Mouse (Mus musculus): ENCODE data around the gene Krt80. TPM values are rescaled to one million over a fixed set of nuclear protein-coding genes. Genes with fewer than 3 reads are reported as not detected.

Gene Krt80
- 0.11 and 0.16 TPM in 2 replicates for polyA plus RNA-seq (2016; fragmentation: Nextera tagmentation; extraction: Ambion mirVana)

DNA sequence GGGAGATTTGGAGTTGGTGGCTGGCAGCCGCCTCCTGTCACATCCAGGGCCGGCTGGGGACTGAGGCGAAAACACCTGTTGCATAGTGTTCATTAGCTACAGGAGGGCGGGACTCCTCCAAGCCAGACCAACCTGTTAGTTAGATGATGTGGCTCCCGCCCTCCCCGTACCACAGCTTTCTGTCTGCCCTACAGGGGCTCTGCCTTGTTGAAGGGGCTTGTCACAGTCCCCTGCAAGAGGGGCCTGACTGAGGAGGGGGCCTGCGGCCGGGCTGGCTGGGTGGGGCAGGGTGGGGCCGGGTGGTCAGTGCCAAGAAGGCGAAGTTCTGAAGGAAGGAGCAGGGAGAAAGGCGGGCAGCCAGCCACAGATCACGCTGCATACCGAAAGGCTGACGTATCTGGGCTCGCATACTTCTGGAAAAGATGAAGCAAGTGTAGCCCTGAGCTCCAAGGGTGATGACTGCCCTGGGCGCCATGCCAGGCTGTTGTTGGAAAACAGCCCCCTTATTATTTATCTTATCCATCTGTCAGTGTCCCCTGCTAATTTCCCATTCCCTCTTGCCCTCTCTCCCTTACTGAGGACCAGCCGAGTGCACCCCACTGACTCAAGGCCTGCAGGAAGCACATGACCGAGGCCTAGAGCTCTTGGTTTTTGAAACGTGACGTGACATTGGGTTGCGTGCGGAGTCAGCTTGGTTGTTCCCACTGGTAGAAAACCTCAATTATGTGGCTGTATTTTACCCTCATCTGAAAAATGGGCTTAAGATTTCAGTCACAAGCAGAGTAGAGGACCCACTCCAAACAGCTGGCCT lies at the start of gene Krt80:
Gene Krt80, minus strand, starts transcription at position 62 of the 811 bp plus-strand sequence.
- Histone ChIP-seq H3K36me3 (no peaks in the 10 kb centered on the region), H3K4me3 (no peak within 1 kb of the TSS), H3K4me2 (no peak within 1 kb of the TSS), H3K27ac (no peak within 1 kb of the TSS), H3K4me1 (peaks cover 19% of the 10 kb centered on the region), H3K9me3 (replicated peaks) (no peaks in the 10 kb centered on the region), H3K9ac (no peak within 1 kb of the TSS), H3K27me3 (replicated peaks) (peaks cover 8% of the 10 kb centered on the region; the same call in 1 of the 2 replicates)
- no peak for ATAC-seq
- WGBS (ENCODE audit: insufficient replicate concordance) = 67% methylated on average over 22 of the region's 22 CpGs

- Histone ChIP-seq H3K27ac (no peak overlapping the region), H3K4me2 (no peak overlapping the region), H3K36me3 (no peaks in the 10 kb centered on the region), H3K9me3 (replicated peaks) (no peaks in the 10 kb centered on the region), H3K4me3 (no peak overlapping the region), H3K27me3 (replicated peaks) (peaks cover 4% of the 10 kb centered on the region; the same call in 1 of the 2 replicates), H3K4me1 (0 out of 2 replicates have a peak, but pooled peaks cover 11% of the 10 kb centered on the region), H3K9ac (no peak overlapping the region)
- 69% methylated on average over 4 of the region's 4 CpGs for WGBS (ENCODE audit: insufficient replicate concordance)
- no peak for ATAC-seq
These were observed 49.0 kb upstream of the Krt80 start for GRCm38 (mm10) chr15:101418950-101419349.

DNA sequence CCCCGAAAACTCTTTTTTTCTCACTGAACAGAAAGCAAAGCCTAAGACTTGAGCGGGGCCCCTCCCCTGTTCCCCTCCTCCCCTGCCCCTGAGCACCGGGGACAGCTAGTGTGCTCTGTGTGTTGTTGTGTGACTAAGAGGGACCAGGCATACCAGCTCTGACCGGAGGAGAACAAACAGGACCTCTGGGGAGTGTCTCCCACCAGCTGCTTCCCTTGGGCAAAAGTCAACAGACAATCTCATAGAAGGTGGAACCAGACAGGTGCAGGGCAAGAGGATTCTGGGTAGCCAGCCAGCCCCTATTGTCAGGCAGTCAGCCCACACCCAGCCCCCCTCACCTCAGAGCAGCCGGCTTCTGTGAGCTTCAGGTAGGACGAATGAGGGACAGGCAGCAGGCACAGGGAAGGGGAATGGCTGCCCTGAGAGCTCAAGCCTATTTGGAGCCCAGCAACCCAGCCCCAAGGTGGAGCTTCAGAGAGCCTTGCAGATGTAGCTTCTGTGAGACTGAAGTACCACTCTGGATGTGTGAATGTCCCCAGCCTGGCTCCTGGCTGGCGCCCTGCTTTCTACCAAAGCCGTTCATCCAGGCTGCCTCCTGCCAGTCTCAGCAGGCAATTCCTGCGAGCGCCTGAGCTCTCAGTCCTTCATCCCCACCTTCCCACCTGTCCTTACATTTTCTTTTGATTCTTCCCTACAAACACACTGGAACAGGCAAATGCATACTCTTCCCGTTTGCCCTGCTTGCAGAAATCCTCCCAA lies 45.0 kb upstream of the Krt80 start:
- H3K4me1 ChIP-seq = 0 out of 2 replicates have a peak, but pooled peaks cover 13% of the 10 kb centered on the region
- H3K4me2 ChIP-seq = no peak overlapping the region
- H3K4me3 ChIP-seq = no peak overlapping the region
- no peak overlapping the region for H3K9ac ChIP-seq
- peaks cover 34% of the 10 kb centered on the region for H3K27me3 ChIP-seq (replicated peaks)
- no peaks in the 10 kb centered on the region for H3K36me3 ChIP-seq
- WGBS (ENCODE audit: insufficient replicate concordance) = 45% methylated on average over 10 of the region's 11 CpGs
- no peak overlapping the region for H3K27ac ChIP-seq
- ATAC-seq = no peak
- H3K9me3 ChIP-seq (replicated peaks) = no peaks in the 10 kb centered on the region

DNA sequence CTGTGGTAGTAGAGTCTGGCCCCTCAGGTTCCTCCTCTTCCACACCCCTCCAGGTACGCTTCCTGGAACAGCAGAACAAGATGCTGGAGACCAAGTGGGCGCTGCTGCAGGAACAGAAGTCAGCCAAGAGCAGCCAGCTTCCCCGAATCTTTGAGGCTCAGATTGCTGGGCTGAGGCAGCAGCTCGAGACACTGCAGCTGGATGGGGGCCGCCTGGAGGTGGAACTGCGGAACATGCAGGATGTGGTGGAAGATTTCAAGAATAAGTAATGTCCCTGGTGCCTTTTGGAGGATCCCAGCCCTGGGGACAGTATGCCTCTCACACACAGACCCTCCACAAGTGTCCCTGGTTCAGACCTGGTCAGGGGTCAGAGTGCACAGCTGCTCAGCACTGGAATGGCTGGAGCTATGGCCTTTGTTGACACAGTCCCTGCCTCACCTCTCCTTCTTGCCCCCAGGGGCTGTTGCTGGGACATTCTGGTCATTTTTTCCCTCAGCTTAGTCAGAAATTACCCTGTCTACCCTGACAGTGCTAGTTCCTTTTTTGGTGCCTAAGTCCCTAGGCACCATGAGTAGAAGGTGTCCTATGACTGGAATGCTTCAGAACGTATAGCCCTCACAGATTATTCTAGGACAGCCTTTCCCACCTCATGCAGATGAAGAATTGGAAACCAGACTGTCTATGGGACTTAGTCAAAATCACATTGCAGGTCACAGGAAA lies 44.1 kb upstream of the Krt80 start:
- ATAC-seq = 0 out of 2 replicates have a peak, but pooled peaks have one; percentile 33
- Histone ChIP-seq H3K4me2 (no peak overlapping the region), H3K36me3 (no peaks in the 10 kb centered on the region), H3K4me1 (0 out of 2 replicates have a peak, but pooled peaks cover 13% of the 10 kb centered on the region), H3K9me3 (replicated peaks) (no peaks in the 10 kb centered on the region), H3K9ac (no peak overlapping the region), H3K27me3 (replicated peaks) (peaks cover 34% of the 10 kb centered on the region), H3K27ac (no peak overlapping the region), H3K4me3 (no peak overlapping the region)
- WGBS (ENCODE audit: insufficient replicate concordance) = 25% methylated on average over 7 of the region's 7 CpGs

DNA sequence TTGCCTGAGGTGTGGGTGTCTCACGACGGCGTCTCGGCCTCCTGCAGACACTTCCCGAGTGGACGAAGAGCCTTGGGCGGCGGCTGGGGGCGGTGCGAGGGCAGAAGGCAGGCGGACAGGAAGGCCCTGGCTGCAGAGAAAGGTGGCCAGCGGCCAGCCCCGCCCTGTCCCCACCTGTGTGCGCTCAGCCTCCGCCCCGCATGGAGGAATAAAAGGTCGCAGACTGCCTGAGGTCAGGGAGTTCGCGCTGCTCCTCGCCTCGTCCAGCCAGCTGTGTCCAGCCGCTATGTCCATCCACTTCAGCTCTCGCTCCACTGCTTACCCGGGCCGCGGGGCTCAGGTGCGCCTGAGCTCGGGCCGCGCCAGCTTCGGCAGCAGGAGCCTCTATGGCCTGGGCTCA lies 42.2 kb upstream of the Krt80 start:
- H3K4me3 ChIP-seq = no peak overlapping the region
- no peak overlapping the region for H3K4me2 ChIP-seq
- no peak overlapping the region for H3K9ac ChIP-seq
- H3K27me3 ChIP-seq (replicated peaks) = peaks cover 34% of the 10 kb centered on the region
- no peaks in the 10 kb centered on the region for H3K9me3 ChIP-seq (replicated peaks)
- H3K27ac ChIP-seq = no peak overlapping the region
- WGBS (ENCODE audit: insufficient replicate concordance) = 32% methylated on average over 31 of the region's 31 CpGs
- ATAC-seq = no peak
- H3K4me1 ChIP-seq = 0 out of 2 replicates have a peak, but pooled peaks cover 13% of the 10 kb centered on the region
- H3K36me3 ChIP-seq = no peaks in the 10 kb centered on the region

DNA sequence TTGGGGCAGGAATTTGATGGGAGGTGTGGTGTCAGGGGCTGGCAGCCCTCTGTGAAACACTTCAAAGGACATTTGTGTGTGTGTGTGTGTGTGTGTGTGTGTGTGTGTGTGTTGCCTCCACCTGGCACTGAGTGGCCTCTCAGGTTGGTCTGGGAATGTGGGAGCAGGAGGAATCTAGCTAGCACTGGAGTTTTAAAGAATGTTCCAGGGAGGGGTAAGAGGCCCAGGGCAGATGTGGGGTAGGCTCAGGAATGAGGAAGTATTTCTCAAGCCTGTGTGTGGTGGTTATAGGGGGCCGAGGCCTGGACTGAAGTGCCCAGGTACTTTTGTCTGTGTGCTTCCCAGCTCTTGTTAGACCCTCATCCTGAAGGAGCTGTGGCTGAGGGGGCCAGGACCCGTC lies 40.8 kb upstream of the Krt80 start, which contains the start of gene Krt7:
Gene Krt7, plus strand, starts transcription at position 269 of the 400 bp plus-strand sequence.
- H3K4me1 ChIP-seq = 0 out of 2 replicates have a peak, but pooled peaks cover 13% of the 10 kb centered on the region
- 17% methylated on average over 2 of the region's 2 CpGs for WGBS (ENCODE audit: insufficient replicate concordance)
- ATAC-seq = no peak
- H3K27me3 ChIP-seq (replicated peaks) = peaks cover 38% of the 10 kb centered on the region
- no peaks in the 10 kb centered on the region for H3K36me3 ChIP-seq
- no peaks in the 10 kb centered on the region for H3K9me3 ChIP-seq (replicated peaks)
- no peak within 1 kb of the TSS for H3K4me2 ChIP-seq
- H3K9ac ChIP-seq = no peak within 1 kb of the TSS
- no peak within 1 kb of the TSS for H3K27ac ChIP-seq
- no peak within 1 kb of the TSS for H3K4me3 ChIP-seq

DNA sequence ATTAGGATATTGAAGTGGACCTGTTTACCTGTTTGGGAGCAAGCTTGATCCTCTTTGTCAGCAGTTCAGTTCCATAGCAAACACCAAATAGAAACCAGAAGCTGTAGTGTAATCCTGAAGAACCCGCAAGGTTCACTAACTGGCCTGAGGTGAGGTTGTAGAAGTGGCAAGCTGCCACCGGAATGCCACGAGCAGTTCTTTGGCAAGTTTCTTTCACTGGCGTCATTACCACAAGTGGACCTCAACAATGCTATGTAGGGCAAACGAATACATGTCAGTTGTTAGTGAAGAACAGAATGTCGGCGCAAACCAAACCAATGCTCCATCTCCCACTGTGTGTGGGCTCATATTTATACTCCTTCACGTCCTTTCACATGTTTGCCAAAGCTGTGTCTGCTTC lies 28.3 kb upstream of the Krt80 start:
- no peaks in the 10 kb centered on the region; the same call in 1 of the 2 replicates for H3K27me3 ChIP-seq (replicated peaks)
- 58% methylated on average over 8 of the region's 8 CpGs for WGBS (ENCODE audit: insufficient replicate concordance)
- no peaks in the 10 kb centered on the region for H3K36me3 ChIP-seq
- H3K4me2 ChIP-seq = no peak overlapping the region
- ATAC-seq = no peak
- H3K4me3 ChIP-seq = no peak overlapping the region
- H3K4me1 ChIP-seq = no peaks in the 10 kb centered on the region
- no peak overlapping the region for H3K9ac ChIP-seq
- H3K9me3 ChIP-seq (replicated peaks) = no peaks in the 10 kb centered on the region
- H3K27ac ChIP-seq = no peak overlapping the region

- no peak overlapping the region for H3K4me2 ChIP-seq
- H3K4me1 ChIP-seq = no peaks in the 10 kb centered on the region
- no peaks in the 10 kb centered on the region for H3K9me3 ChIP-seq (replicated peaks)
- no peaks in the 10 kb centered on the region for H3K36me3 ChIP-seq
- ATAC-seq = no peak
- WGBS (ENCODE audit: insufficient replicate concordance) = 71% methylated on average over 2 of the region's 2 CpGs
- no peak overlapping the region for H3K4me3 ChIP-seq
- no peaks in the 10 kb centered on the region; the same call in 1 of the 2 replicates for H3K27me3 ChIP-seq (replicated peaks)
- no peak overlapping the region for H3K27ac ChIP-seq
- H3K9ac ChIP-seq = no peak overlapping the region
These were observed 27.7 kb upstream of the Krt80 start for GRCm38 (mm10) chr15:101397683-101398082.

- H3K4me1 ChIP-seq = no peaks in the 10 kb centered on the region
- H3K36me3 ChIP-seq = no peaks in the 10 kb centered on the region
- H3K4me3 ChIP-seq = no peak overlapping the region
- no peak overlapping the region for H3K4me2 ChIP-seq
- no peak overlapping the region for H3K27ac ChIP-seq
- H3K9me3 ChIP-seq (replicated peaks) = no peaks in the 10 kb centered on the region
- 69% methylated on average over 3 of the region's 3 CpGs for WGBS (ENCODE audit: insufficient replicate concordance)
- no peaks in the 10 kb centered on the region for H3K27me3 ChIP-seq (replicated peaks)
- no peak for ATAC-seq
- H3K9ac ChIP-seq = no peak overlapping the region
These were observed 27.0 kb upstream of the Krt80 start for GRCm38 (mm10) chr15:101396921-101397320.

DNA sequence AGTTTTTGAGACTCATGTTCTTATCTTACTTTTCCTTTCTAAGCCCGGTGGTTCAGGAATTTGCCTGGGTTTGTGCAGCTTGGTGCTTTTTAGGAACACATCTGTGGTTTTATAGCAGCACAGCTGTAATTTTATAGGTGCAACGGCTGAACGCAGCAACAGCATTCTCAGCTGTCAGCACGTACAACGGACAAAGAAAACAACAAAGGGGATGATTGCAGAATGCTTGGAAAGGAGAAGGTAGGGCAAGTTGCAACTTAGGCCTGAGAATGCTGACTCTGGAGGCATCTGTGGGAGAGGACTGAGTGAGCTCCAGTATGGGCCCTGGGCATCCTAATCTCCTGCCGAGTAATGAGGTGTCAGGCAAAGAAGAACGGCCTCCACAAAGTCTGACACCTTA lies 26.5 kb upstream of the Krt80 start:
- no peak for ATAC-seq
- H3K4me2 ChIP-seq = no peak overlapping the region
- no peaks in the 10 kb centered on the region for H3K36me3 ChIP-seq
- no peaks in the 10 kb centered on the region for H3K27me3 ChIP-seq (replicated peaks)
- H3K9me3 ChIP-seq (replicated peaks) = no peaks in the 10 kb centered on the region
- WGBS (ENCODE audit: insufficient replicate concordance) = 53% methylated on average over 7 of the region's 7 CpGs
- H3K27ac ChIP-seq = no peak overlapping the region
- H3K4me3 ChIP-seq = no peak overlapping the region
- H3K9ac ChIP-seq = no peak overlapping the region
- no peaks in the 10 kb centered on the region for H3K4me1 ChIP-seq

- no peak overlapping the region for H3K4me2 ChIP-seq
- H3K9me3 ChIP-seq (replicated peaks) = no peaks in the 10 kb centered on the region
- no peaks in the 10 kb centered on the region for H3K36me3 ChIP-seq
- H3K9ac ChIP-seq = no peak overlapping the region
- WGBS (ENCODE audit: insufficient replicate concordance) = 62% methylated on average over 7 of the region's 7 CpGs
- no peak for ATAC-seq
- H3K4me1 ChIP-seq = no peaks in the 10 kb centered on the region
- H3K4me3 ChIP-seq = no peak overlapping the region
- H3K27me3 ChIP-seq (replicated peaks) = no peaks in the 10 kb centered on the region
- H3K27ac ChIP-seq = no peak overlapping the region
These were observed 24.9 kb upstream of the Krt80 start for GRCm38 (mm10) chr15:101394908-101395307.
